Mouse (Mus musculus): ENCODE data around the gene Ezr.
A peak's percentile ranks its signal among the peaks of the same experiment; 100 is the strongest.
"Not testable (repeated sequence)": the region's sequence is repeated elsewhere in the genome, so short reads cannot be mapped to it uniquely, and the experiment has no call there.

Ezr gene

DNA sequence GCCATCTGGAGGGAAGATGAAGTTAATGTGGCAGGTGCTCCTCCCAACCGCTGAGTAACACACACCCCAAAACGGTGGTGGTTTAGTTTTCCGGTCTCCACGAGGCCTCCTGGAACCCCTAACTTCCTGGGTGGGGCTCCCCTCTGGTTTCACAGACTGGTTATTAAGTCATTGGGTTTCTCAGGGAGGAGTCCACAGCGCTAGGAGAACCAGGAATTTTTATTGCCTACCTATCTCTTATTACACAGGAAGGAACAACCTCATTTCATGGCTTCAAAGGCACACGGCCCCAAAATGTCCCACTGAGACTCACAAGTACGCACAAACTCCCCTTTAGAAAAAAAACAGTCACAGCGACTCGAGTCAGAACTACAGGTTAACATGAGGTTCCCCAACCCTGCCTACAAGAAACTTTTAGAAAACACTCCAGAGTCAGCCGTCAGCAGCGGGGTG lies 38.8 kb downstream of the Ezr start:
- DNase-seq (ENCODE audit: low read depth, low spot score): no peak

- DNase-seq (ENCODE audit: low read depth, low spot score): no peak
Measured at GRCm38 (mm10) chr17:6743039-6743575, 39.5 kb downstream of the Ezr start.

DNA sequence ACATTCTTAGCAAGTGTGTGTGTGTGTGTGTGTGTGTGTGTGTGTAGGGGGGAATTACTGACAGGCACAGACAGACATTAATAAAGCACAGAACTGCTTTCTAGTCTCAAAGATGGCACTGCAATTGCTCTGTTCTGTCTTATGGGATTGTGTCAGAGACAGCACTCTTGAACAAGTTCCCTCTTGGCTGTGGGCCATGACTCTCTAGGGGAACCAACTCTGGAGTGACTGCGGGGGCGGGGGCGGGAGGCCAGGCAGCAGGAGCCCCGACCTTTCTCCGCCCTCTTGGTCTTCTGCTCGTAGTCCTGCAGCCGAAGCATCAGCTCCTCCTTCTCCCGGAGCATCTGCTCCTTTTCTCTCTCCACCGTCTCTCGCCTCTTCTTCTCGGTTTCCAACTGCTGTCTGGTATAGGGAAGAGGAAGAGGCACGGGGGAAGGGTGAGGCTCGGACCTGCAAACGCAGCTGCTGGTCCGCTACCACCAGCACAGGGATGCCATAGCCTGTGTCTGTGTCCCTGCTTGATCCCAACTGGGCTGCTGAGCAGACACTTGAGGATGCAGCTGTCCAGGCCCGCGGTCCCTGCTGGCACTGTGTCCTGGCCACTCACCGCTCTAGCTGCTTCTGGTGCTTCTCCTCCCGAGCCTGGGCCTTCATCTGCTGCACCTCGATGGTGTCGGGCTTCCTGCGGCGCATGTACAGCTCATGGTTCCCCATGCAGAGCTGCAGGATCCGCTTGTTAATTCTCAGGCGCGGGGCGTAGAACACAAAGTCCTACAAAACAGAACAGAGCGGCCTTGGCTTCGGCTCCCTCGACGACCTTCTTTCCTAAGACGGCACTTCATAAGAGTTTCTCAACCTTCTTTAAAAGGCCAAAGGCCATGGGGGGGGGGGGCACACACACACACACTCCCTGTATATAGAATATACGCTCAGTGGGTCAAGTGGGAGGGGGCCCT lies 40.2 kb downstream of the Ezr start:
- peak; percentile 54 for DNase-seq (ENCODE audit: low read depth, low spot score)

DNA sequence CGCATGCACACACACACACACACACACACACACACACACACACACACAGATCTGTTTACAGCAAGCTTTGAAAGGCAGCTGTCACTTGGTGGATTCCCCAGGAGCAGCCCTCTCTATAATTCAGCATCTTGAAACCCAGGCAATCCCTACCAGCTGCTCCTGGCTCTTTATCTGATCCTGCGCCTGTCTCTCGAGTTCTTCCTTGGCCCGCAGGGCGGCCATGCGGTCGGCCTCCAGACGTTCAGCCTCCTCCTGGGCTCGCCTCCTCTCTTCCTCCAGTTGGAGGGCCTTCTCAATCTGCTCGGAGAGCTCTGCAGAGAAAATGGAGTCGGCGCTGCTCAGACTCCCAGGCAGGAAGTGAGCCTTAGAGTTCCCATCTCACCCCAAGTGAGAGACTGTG lies 41.3 kb downstream of the Ezr start:
- DNase-seq (ENCODE audit: low read depth, low spot score): no peak

DNA sequence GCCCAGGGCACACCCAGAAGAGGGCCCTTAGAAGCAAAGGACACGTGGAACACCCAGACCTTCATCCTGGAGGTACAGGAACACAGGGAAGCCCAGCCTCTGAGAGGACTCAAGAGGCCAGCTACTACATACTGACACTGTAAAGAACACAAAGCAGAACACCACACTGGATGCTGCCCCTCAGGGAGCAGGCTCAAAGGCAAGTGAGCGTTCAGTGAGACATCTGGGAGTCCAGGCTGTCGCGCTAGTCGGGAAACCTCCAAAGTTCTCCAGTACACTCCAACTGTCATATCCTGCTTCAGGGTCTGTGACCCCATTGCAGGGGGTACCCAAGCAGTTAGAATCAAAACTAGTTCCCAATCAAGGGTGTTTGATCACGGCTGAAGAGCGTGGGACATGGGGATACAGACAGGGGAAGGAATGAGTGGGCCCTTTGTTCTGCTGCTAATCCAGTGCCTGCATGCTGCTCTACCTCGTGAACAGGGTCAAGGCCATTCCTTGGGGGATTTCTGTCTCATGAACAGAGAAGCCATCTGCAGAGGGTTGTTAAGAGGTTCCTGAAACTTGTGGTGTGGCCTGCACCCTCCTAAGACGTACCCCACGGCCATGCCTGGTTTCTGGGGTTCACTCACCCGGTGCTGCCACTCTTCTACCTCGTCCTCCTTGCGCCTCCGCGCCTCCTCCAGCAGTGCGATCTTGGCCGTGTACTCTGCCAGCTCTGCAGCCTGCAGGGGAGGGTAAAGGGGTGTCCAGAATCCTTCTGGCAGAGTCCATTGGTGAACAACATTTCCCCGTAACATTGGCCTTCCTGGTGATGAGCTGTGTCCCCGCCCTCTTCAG lies 42.0 kb downstream of the Ezr start:
- no peak for DNase-seq (ENCODE audit: low read depth, low spot score)

DNA sequence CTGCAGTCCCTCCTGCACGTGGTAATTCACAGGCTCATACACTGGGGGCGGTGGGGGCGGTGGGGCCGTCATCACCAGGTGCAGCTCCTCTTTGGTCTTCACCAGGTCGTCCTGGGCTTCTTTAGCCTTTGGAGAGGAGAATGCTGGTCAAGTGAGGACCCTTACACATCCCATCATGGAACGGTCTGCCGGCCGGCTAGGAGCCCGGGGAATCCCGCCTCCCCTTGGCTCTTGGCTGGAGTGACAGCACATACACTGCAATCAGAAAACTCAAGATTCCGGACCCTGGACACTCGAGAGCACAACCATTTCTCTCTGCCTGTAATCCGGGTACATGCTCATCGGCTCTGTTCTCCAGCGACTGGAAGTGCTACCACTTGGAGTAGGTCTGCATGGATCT lies 42.8 kb downstream of the Ezr start:
- no peak for DNase-seq (ENCODE audit: low read depth, low spot score)

DNA sequence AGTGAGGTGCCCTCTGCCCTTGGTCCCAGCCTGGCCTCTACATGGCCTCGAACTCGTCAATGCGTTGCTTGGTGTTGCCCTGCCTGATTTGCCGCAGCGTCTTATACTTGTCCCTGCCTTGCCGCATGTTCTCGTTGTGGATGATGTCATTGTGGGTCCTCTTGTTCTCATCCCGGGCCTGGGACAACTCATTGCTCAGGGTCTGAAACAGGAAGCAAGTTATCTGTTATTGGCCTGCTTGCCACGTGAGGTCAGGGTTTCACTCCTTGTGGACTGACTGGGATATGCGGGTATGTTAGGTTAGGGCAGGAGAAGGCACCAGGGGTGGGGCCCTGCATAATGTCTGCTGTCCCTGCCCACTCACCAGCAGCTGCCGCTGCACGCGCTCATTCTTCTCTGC lies 43.3 kb downstream of the Ezr start:
- DNase-seq (ENCODE audit: low read depth, low spot score): no peak

DNA sequence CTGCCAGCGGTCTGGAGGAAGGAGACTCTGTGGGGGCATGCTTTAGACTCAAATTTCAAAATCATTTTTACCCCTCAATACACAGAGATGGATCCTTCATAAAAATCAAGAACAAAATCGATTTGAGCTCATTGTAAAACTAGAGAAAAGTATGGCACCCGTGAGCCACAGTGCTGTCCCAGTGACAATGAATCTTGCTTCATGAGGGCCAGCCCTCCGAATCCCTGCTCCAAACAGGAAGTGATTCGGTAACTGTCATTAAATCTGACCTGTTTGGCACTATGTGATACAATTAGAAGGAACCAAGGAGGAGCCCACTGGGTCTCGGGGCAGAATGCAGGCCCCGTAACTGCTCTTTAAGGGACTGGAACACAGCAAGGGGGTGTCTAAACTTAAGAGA lies 43.7 kb downstream of the Ezr start:
- DNase-seq (ENCODE audit: low read depth, low spot score): no peak

GRCm38 (mm10) chr17:6737273-6737997 lies 45.1 kb downstream of the Ezr start:
- no peak for DNase-seq (ENCODE audit: low read depth, low spot score)

DNA sequence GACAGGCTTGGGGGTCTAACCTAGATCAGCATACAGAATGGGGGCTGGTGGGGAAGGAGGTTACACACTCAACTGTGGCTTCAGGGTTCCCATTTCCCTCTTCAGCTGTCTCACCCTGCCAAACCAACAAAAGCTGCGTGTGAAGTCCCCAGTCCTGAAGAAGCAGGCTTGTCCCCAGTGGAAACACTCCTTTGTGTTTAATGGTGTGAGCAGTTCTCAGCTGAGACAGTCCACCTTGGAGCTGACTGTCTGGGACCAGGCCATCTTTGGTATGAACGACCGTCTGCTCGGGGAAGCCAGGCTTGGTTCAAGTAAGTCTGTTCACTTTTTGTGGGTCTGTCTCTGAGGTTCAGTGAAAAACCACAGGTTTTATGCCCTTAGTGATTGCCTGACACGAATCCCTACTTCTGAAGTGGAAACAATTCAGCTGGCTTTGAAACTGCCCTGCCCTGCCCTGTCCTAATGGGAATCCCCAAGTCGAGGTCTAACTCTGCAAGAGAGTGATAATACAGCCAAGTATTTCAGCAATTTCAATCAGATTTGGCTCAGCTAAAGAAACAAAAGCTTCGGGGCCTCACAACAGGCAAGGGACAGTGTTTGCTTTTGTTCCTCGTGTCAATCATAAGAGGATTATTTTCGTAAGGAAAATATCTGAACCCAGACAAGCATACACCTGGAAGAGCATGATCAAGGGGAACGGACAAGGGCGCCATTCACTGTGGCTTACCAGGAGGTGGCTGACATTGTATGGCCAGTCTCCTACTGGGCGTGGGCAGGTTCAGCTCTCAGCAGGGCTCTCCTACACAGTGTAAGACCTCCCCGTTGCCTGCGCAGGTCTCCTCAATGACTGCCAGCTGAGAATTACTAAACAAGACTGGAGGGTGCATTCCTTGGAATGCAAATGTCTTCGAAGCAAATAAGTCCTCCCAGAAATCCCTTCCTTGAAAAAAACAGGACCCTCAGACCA lies 46.0 kb downstream of the Ezr start:
- no peak for DNase-seq (ENCODE audit: low read depth, low spot score)

DNA sequence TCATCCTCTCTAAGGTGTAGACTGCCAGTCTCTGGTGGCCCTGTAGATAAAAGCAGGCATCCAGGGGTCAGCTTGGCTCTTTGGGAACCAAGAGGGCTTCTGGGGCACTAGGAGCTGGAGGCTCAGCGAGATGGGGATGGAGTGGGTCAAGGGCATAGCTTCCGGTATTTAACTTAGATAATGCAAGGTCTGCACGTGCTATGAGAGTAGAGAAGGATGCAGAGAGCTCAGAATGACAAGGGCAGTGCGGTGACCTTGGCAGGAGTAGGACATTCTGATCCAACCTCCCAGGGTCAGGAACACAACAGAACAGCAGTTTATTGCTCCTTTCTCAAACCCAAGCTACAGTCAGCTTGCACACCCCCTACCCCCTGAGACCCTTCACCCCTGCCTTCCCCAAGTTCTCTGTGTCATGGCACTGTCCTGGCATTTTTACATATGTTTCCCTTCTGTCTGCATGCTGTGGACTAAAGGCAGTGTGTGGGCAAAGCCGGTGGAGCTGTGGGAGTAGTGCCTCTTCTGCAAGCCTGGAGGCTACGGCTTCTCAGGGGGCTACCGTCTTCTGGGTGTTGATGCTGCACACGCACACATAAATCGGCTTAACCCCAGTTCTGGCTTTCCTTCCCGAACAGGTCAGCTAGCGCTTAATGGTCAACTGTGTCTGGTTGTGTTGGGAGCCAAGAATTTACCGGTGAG lies 47.7 kb downstream of the Ezr start:
- DNase-seq (ENCODE audit: low read depth, low spot score): no peak

DNA sequence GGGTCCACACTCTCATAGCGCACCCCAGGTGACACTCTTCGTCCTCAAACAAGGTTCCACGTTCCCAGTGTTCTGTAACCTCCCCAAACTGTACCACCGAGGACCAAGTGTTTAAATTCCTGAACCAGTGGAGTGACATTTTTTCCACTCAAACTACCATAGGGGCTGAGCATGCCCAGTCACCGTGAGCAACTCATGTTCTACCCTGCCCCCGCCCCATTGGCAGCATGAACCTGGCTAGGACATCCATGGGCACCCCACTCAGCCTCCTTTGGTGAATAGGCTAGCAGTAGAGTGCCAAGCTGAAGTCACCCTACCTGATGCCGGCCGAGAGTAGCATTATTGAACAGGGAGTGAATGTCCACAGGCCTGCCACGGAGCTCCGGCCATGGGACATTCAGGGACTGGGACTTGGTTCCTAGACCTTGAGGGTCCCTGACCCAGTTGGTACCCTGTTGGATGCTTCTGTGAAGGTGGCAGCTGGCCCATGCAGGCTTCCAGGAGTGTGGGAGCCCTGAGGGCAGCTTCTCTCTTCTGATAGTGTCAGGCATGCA lies 49.2 kb downstream of the Ezr start:
- DNase-seq (ENCODE audit: low read depth, low spot score): no peak

- no peak for DNase-seq (ENCODE audit: low read depth, low spot score)
Measured at GRCm38 (mm10) chr17:6732665-6733064, 49.9 kb downstream of the Ezr start.

GRCm38 (mm10) chr17:6731634-6732033 lies 51.0 kb downstream of the Ezr start:
- no peak for DNase-seq (ENCODE audit: low read depth, low spot score)

DNA sequence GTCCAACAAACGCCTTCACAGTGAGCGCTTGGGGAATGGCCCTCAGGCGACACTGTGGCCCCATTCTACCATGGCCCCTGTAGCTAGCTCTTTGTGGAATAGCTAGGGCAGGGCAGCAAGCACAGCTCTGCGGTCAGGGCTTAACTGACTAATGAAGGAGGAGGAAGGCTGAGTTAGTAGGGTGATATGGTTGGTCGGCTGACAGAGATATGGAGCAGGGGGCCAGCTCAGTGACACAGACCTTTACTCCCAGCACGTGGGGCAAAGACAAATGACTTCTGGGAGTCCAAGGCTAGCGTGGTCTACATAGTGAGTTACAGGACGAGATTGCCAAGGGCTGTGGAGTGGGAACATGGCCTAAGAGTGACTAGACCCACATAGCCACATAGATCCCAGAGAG lies 51.5 kb downstream of the Ezr start:
- DNase-seq (ENCODE audit: low read depth, low spot score): no peak

DNA sequence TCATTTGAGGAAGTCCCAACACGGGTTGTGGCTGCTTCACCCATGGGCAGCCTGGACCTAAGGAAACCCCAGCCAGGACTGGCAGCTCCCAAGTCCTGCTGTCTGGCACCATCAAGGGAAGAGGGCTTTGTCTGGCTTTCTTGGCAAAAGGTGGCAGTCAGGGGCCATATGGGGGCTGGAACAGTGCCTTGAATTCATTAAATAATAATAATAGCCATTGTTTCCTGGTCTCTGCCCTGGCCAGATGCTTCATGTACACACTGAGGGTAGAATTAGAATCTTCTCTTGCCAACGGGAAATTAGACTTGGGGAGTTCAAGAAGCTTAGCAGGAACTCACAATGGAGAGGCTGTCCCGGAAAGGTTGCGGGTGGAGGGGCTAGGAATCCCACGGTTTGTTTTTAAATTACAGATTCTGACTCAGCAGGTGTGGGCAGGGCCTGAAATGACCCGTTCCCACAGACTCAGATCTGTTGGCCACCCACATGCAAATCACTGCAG lies 53.3 kb downstream of the Ezr start:
- no peak for DNase-seq (ENCODE audit: low read depth, low spot score)

DNA sequence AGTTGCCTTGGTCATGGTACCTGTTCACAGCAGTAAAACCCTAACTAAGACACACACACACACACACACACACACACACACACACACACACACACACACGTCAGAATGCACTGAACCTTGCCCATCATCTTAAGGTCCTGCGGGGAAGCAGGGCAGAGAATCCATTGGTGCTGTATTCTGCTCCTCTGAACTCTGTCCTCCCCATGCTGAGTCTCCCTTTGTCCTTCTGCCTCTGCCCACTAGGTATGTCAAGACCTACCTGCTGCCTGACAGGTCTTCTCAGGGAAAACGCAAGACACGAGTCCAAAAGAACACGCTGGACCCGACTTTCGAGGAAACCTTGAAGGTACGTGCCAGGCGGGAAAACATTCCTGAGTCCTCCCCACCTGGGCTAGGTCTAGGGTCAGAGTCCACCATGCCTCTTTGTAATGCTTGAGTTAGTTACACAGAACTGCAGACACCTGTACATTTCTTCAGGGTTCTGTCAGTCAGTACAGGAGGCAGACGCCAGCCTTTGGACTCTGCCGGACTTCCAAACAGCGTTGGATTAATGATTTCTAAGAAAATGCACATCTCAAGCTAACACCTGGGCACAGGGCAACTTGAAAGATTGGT lies 54.5 kb downstream of the Ezr start:
- DNase-seq (ENCODE audit: low read depth, low spot score): no peak

DNA sequence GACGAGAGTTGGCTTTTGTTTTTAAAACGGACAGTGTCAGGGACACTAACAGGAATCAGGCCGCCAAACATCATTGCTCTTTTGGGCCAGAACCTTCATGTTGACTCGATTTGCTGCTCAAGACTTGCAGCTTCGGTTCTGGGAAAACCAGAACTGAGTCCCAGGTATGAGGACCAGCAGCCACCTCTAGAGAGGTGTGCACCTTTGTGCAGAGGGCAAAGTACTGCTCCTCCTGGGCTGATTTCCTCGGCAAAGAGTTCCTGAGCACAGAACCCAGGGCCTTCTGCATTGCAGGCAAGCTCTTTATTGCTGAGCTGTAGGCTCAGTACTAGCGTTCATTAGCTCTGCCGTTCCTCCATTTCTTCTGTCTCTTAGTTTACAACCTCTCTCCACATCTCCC lies 68.6 kb downstream of the Ezr start:
- DNase-seq (ENCODE audit: low read depth, low spot score): not testable (repeated sequence)

GRCm38 (mm10) chr17:6713483-6713882 lies 69.1 kb downstream of the Ezr start:
- DNase-seq (ENCODE audit: low read depth, low spot score): not testable (repeated sequence)

Measured in skeletal muscle tissue, adult 2 months (tissue).